Mouse (Mus musculus) forebrain, embryonic 13.5 days (tissue): ENCODE data around the gene Olfr1357. TPM values are rescaled to one million over a fixed set of nuclear protein-coding genes. Genes with fewer than 3 reads are reported as not detected.

Experiments
- polyA plus RNA-seq: library from polyadenylated mRNA; unstranded; fragments of >200 nt; fragmentation: Nextera tagmentation; extraction: Ambion mirVana; gene quantifications from 2 replicates; pipeline ENCODE4 v1.2.1, GENCODE M21; 2015

The Olfr1357 gene
- polyA plus RNA-seq, 1 experiment from 2014 or later, result not detected

Other genes with a start within 250 kb of the Olfr1357 start
- gene Rrp1, start 205.0 kb downstream of the Olfr1357 start, polyA plus RNA-seq, result 354 and 366 TPM in 2 replicates
- 91.7 and 116 TPM in 2 replicates for gene Cstb, start 192.4 kb downstream of the Olfr1357 start, polyA plus RNA-seq
- 7.3 and 10.1 TPM in 2 replicates for gene Pdxk, start 153.1 kb downstream of the Olfr1357 start, polyA plus RNA-seq
- gene Olfr1358, start 100.6 kb downstream of the Olfr1357 start, polyA plus RNA-seq, result not detected in 2 replicates
- 31.5 and 42.4 TPM in 2 replicates for gene Ilvbl, start 43.7 kb downstream of the Olfr1357 start, polyA plus RNA-seq
- gene Syde1, start 26.1 kb downstream of the Olfr1357 start, polyA plus RNA-seq, result 4.6 and 5.2 TPM in 2 replicates
- gene Casp14, start 100.2 kb upstream of the Olfr1357 start, polyA plus RNA-seq, result not detected in 2 replicates
- 0.13 and 0.21 TPM in 2 replicates for gene Ccdc105, start 135.0 kb upstream of the Olfr1357 start, polyA plus RNA-seq
- gene Slc1a6, start 162.4 kb upstream of the Olfr1357 start, polyA plus RNA-seq, result 1.2 and 2.2 TPM in 2 replicates
- not detected in 2 replicates for gene Olfr1356, start 234.1 kb upstream of the Olfr1357 start, polyA plus RNA-seq